Mouse (Mus musculus) kidney, postnatal 0 days (tissue): ENCODE results near the gene Sertad4. TPM values are rescaled to one million over a fixed set of nuclear protein-coding genes. Genes with fewer than 3 reads are reported as not detected.
A peak's percentile ranks its signal among the peaks of the same experiment; 100 is the strongest.

ENCODE experiments used
- ATAC-seq: fragments of 200-750 bp; cut with Nextera tagmentation; replicated peaks from 2 replicates; pipeline ENCODE4 v1.8.0; 2017; ENCODE audit warnings: low read depth, moderate number of reproducible peaks, moderate TSS enrichment, moderate library complexity; ENCODE audit not compliant: low FRiP score
- DNase-seq: peaks from one replicate; pipeline ENCODE4 v3.0.0-alpha.2; 2016; ENCODE audit warnings: low spot score
- H3K27ac ChIP-seq: fragments of 300-500 bp; sonication (generic); 2 replicates; pipeline ENCODE4 v1.5.1; 2014; ENCODE audit warnings: mild to moderate bottlenecking
- H3K27me3 ChIP-seq: fragments of 300-500 bp; sonication (generic); 2 replicates; pipeline ENCODE4 v1.6.1; 2014; ENCODE audit warnings: low read length, mixed read lengths; ENCODE audit not compliant: insufficient read depth
- H3K36me3 ChIP-seq: fragments of 300-500 bp; sonication (generic); 2 replicates; pipeline ENCODE4 v1.6.1; 2014; ENCODE audit warnings: low read length, mixed read lengths; ENCODE audit not compliant: insufficient read depth
- H3K4me1 ChIP-seq: fragments of 300-500 bp; sonication (generic); replicated peaks from 2 replicates; pipeline ENCODE4 v1.6.1; 2014; ENCODE audit warnings: antibody characterized with exemption, low read length, mixed read lengths; ENCODE audit not compliant: insufficient read depth
- H3K4me2 ChIP-seq: fragments of 300-500 bp; sonication (generic); 2 replicates; pipeline ENCODE4 v1.6.1; 2014; ENCODE audit warnings: mild to moderate bottlenecking, low read length, moderate library complexity, mixed read lengths
- H3K4me3 ChIP-seq: fragments of 300-500 bp; sonication (generic); replicated peaks from 2 replicates; pipeline ENCODE4 v1.5.1; 2014; ENCODE audit warnings: low read depth, low read length
- H3K9ac ChIP-seq: fragments of 300-500 bp; sonication (generic); 2 replicates; pipeline ENCODE4 v1.6.1; 2014; ENCODE audit warnings: low read depth, low read length
- H3K9me3 ChIP-seq: fragments of 300-500 bp; sonication (generic); replicated peaks from 2 replicates; pipeline ENCODE4 v1.6.1; 2016; ENCODE audit warnings: low read length, inconsistent platforms, mixed read lengths
- CTCF ChIP-seq: IDR thresholded peaks from 2 replicates; pipeline ENCODE4 v1.5.1; 2016; ENCODE audit warnings: antibody characterized with exemption, low read depth, mild to moderate bottlenecking, moderate library complexity
- WGBS: fragments of 180-500 bp; shearing (Covaris S2); extraction: QIAGEN DNeasy Blood & Tissue Kit; methylation state at CpG from one replicate; pipeline ENCODE4 v1.1.7; 2014; 5-methylcytosine and 5-hydroxymethylcytosine counted together
- polyA plus RNA-seq: library from polyadenylated mRNA; unstranded; fragments of >200 nt; fragmentation: Nextera tagmentation; extraction: Ambion mirVana; gene quantifications from 2 replicates; pipeline ENCODE4 v1.2.1, GENCODE M21; 2015

Gene Sertad4
- polyA plus RNA-seq, 1 experiment from 2014 or later, result 20.0 TPM

DNA sequence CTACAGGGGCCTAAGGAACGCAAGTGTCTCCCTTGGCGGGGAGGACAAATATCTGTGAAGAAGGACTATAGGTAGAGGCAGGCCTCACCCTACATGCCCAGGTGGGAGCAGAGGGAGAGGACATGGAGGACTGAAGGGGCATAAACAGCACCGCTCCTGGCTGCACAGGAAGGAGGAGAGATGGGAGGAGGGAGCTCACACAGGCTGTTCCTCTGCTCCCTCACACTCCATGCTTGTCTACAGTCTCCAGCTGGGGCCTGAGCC lies 58.6 kb downstream of the Sertad4 start:
- Histone ChIP-seq H3K4me2 (no peak overlapping the region), H3K9ac (no peak overlapping the region), H3K36me3 (no peaks in the 10 kb centered on the region), H3K9me3 (no peaks in the 10 kb centered on the region), H3K27me3 (no peaks in the 10 kb centered on the region), H3K4me1 (peaks cover 14% of the 10 kb centered on the region), H3K27ac (no peak overlapping the region), H3K4me3 (no peak overlapping the region)
- no peak for ATAC-seq
- WGBS, result 79% methylated on average over 3 of the region's 3 CpGs
- no peak for DNase-seq
- no peak for TF ChIP-seq CTCF

GRCm38 (mm10) chr1:192796201-192797010 lies 59.1 kb downstream of the Sertad4 start:
- Histone ChIP-seq H3K4me1 (peaks cover 18% of the 10 kb centered on the region), H3K4me3 (no peak overlapping the region), H3K9ac (0 out of 2 replicates have a peak overlapping the region, but pooled peaks have one; percentile 1), H3K27ac (peak overlapping the region; percentile 19), H3K27me3 (no peaks in the 10 kb centered on the region), H3K4me2 (peak overlapping the region; percentile 16), H3K9me3 (no peaks in the 10 kb centered on the region), H3K36me3 (no peaks in the 10 kb centered on the region)
- no peak for TF ChIP-seq CTCF
- WGBS, result 18% methylated on average over 12 of the region's 21 CpGs
- DNase-seq (peak; percentile 64), ATAC-seq (no peak)

DNA sequence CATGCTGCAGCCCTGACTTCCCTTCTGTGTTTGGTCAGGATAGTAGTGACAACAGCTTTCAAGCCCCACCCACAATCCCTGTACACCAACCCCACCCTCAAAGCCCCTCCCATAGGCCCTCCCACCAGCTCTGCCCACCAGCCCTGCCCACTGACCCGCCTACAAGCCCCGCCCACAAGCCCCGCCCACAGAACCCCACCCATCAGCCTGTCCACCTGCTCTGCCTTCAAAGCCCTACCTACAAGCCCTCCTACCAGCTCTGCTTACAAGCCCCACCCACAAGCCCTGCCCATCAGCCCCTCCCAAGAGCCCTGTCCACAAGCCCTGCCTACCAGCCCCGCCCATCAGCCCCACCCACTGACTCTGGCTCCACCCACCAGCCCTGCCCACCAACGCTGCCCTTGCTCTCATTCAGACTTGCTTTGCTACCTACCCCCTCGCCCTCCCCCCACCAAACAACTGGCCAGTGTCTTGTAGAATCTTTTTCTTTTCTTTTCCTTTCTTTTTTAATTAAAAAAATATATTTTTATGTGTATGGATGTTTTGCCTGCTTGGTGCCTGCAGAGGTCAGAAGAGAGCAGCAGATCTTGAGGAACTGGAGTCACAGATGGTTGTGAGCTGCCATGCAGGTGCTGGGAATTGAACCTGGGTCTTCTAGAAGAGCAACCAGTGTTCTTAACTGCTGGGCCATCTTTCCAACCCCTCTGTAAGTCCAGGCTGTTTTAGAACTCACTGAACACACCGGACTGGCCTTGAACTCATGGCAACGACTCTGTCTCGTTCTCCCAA lies 60.4 kb downstream of the Sertad4 start:
- Histone ChIP-seq H3K36me3 (no peaks in the 10 kb centered on the region), H3K27me3 (no peaks in the 10 kb centered on the region), H3K9me3 (no peaks in the 10 kb centered on the region), H3K4me3 (no peak overlapping the region), H3K4me1 (peaks cover 16% of the 10 kb centered on the region), H3K9ac (no peak overlapping the region), H3K27ac (no peak overlapping the region), H3K4me2 (no peak overlapping the region)
- ATAC-seq (peak; percentile 26; the same call in 1 of the 2 replicates), DNase-seq (no peak)
- 70% methylated on average over 9 of the region's 9 CpGs for WGBS
- TF ChIP-seq CTCF, result no peak

Other genes starting within 250 kb of the Sertad4 start
- gene Hhat, start 84.5 kb downstream of the Sertad4 start, polyA plus RNA-seq, result 11.9 and 13.5 TPM in 2 replicates
- 0.62 and 0.71 TPM in 2 replicates for gene Syt14, start 180.0 kb upstream of the Sertad4 start, polyA plus RNA-seq